Mouse (Mus musculus): ENCODE data around the gene Nol8. TPM values are rescaled to one million over a fixed set of nuclear protein-coding genes. Genes with fewer than 3 reads are reported as not detected.

Nol8 gene
- 10 to 100 TPM; 23.5 to 30.2 TPM for total RNA-seq (2021)
- long read RNA-seq, full-length matches to known transcripts: 3 of 4 reads
- long read RNA-seq, partial matches to known transcripts: 1 of 4 reads
- long read RNA-seq, other reads (novel, unspliced or antisense): 0 of 4 reads

- DNase-seq (ENCODE audit: low spot score in 2 of 2): peak; percentile 99 to 100
Observed at GRCm38 (mm10) chr13:49652481-49653179, at the start of gene Nol8, which contains the start of gene Cenpp. Nol8 (plus strand) TSS chr13:49653078. Cenpp (minus strand) TSS chr13:49652785.

- DNase-seq (ENCODE audit: low spot score in 2 of 2): no peak
Observed at GRCm38 (mm10) chr13:49603603-49604002, 49.3 kb upstream of the Nol8 start.

- DNase-seq (ENCODE audit: low spot score in 2 of 2): no peak
Observed at GRCm38 (mm10) chr13:49607714-49608113, 45.2 kb upstream of the Nol8 start, which contains the start of gene Ogn. Ogn (plus strand) TSS chr13:49608046.

DNA sequence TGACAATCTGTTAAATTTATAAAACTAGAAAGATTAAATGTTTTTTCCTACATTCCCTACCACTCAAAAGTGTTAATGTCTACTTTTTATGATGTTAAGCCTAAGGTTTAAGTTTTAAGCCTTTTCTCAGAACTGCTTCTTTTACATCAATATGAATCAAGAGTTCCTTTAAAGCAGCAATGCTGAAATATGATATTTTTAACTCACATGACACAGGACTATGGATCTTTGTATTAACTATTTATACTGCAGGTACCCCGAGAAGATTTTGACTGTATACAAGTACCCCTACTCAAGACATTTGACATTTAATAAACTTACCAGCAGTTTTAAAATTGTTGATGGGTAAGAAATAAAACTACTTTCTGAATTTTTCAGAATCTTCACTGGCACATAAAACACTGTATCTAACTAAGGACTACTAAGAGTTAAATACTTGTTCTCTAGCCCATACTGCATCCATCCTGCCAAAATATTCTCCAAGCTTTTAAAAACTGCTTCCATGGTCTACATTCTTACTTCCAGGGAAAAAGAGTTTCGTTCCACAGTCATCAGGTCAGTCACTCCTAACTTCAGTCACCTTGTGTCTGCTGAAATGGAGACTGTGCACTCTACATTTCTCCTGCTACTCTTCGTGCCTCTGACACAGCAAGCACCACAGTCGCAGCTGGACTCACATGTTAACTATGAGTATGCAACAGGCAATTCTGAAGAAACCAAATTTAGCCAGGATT is 44.1 kb upstream of the Nol8 start:
- no peak for DNase-seq (ENCODE audit: low spot score in 2 of 2)

GRCm38 (mm10) chr13:49617021-49617420 is 35.9 kb upstream of the Nol8 start:
- DNase-seq (ENCODE audit: low spot score in 2 of 2): no peak

DNA sequence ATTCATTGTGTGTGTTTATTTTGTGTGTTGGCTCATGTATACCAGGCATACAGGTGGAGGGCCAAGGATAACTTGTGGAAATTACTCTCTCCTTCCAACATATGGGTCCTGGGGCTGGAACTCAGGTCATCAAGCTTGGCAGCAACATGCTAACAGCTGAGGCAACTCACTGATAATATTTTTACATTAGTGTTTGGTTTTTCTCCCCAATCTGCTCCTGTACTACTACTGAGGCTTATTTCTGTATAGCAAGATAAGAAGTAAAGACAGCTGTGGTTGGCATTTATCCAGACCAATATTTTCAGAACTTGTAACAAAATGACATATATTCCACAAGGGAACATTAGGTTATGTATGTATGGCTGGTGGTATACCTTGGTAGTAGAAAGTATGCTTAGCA is 34.5 kb upstream of the Nol8 start:
- no peak for DNase-seq (ENCODE audit: low spot score in 2 of 2)

DNA sequence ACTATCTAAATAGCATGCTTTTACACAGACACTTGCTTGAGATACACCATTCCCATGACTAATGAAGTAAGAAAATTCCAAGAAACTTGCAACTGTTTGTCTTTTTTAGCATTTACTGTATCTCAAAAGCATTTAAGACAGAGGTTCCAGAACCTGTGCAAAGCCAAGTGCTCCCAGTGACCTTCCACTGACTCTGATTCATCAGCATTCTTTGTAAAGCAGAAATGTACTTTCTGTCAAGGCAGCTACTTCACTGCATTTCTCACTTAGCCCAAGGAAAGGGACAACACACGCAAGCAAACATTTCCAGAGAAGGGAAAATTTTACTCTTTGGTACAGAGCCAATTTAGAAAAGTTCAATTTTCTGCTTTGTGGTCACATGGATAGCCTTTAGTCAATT is 29.7 kb upstream of the Nol8 start:
- DNase-seq (ENCODE audit: low spot score in 2 of 2): no peak

GRCm38 (mm10) chr13:49628167-49628566 is 24.7 kb upstream of the Nol8 start:
- no peak for DNase-seq (ENCODE audit: low spot score in 2 of 2)

- no peak for DNase-seq (ENCODE audit: low spot score in 2 of 2)
Observed at GRCm38 (mm10) chr13:49629076-49629475, 23.8 kb upstream of the Nol8 start.

DNA sequence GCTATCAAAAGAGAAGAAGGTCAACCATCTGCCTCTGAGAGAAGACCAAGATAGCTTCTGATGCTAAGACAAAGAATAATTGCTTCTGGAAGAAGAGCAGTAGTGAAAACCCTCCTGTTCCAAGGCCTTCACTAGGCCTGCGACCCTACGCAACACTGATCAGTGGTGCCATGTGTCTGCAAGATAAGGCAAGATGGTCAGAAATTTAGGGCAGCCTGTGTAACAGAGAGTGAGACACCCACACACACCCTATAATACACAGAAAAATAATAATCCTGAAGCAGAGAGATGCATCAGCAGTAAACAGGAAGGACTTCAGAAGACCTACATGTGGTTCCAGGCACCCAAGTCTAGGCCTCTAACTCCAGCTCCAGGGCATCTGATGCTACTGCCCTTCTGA is 12.9 kb upstream of the Nol8 start:
- DNase-seq (ENCODE audit: low spot score in 2 of 2): no peak

DNA sequence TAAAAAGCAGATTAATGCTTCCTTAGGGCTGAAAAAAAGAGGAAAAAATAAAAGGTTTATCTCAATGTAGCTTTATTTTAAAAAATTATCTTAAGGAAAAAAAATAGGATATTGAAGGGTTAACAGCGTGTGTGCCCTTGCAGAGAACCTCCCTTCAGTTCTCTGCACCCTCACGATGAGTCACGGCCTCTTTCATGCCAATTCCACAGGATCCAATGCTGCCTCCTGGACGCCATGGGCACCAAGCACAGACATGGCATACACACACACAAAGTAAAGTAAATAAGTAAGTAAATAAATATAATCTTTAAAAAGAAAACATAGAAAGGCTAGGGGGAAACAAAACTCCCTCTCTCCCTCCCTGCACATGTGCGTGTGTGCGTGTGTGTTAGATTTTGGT is 10.2 kb upstream of the Nol8 start:
- DNase-seq (ENCODE audit: low spot score in 2 of 2): no peak

DNA sequence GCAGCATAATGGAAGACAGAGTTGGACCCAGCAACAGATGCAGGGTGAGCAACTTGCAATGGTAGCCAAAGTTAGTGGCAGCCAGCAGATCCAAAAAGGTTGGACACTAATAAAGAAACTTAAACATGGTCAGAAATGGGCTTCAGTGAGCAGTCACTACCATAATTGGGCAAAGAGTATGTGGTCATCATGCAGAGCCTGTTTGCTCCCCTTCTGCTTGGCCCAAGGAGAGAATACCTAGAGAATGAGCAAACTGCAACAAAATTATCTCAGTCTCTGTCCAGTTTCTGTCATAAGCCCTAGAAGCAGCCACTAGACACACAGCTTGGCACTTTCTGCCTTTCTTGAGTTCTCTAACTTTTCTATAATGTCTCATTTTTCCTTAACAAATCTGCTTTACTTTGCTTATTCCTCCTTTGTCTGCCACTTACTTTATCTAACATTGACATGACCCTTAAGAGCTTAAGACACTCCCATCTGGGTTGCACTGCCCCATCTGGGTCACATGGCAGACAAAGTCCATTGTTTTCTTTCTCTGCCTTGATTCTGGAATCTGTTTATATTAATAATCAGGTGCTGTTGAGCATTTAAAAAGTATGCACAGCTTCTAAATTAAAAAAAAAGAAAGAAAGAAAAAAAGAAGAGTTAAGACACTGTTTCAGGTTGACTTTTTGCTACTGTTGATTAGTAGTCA is 9.1 kb upstream of the Nol8 start:
- no peak for DNase-seq (ENCODE audit: low spot score in 2 of 2)

DNA sequence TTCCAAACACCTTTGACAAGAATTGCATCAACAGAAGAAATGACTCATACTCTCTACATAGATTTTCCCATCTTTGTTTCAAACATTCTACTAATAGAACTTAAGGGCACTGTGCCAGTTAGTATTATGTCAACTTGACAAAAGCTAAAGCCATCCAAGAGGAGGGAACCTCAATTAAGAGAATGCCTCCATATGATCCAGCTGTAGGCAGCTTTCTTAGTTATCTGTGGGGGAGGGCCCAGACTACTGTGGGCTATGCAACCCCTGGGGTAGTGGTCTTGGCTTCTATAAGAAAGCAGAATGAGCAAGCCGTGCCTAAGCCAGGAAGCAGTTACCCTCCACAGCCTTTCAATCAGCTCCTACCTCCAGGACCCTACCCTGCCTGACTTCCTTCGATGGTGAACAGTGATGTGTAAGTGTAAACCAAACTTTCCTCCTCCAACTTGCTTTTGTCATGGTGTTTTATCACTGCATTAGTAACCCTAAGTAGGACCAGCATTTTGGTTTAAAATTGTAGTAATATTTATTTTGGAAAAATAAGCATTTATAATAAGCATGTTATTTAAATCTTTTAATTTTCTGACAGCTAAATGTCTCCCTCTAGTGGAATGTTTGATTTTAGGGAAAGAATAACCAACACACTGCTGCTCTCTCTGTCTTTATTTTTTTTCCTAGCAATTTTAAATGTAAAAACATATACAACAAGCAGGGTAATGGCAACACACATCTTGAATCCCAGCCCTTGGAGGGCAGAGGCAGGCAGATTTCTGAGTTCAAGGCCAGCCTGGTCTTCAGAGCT is 7.9 kb upstream of the Nol8 start:
- DNase-seq (ENCODE audit: low spot score in 2 of 2): peak in 1 of 2 experiments; percentile 6

DNA sequence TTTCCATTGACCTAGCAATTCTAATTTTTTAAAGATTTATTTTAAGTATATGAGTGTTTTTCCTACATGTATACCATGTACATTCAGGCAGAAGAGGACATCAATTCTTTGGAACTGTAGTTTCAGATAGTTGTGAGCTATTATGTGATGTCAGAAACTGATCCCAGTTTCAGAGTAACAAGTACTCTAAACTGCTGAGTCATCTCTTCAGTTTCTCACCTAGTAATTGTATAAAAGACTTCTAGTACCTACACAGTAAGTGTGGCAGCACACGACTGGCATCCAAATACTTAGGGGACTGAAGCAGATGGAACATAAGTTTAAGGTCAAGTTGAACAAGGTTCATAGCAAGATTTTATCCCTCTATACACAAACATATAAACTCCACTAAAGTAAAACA is 6.9 kb upstream of the Nol8 start:
- DNase-seq (ENCODE audit: low spot score in 2 of 2): no peak

DNA sequence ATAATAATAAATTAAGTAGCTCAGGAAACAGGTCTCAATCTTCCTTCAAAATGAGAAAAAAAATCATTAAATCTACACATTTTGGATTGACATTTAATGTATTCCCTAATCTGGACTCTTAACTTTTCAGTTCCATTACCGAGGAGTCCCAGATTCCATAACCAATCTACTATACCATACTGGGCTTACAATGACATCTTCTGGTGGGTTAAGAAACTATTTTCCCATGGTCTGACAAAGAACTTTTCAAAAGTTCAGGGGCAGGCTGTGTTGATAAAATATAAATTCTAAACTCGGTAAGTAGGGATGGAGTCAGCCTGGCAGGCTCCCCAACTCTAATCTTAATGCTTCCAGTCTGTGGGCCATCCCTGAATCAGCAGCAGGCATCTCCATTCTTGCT is 1.7 kb upstream of the Nol8 start:
- no peak for DNase-seq (ENCODE audit: low spot score in 2 of 2)

DNA sequence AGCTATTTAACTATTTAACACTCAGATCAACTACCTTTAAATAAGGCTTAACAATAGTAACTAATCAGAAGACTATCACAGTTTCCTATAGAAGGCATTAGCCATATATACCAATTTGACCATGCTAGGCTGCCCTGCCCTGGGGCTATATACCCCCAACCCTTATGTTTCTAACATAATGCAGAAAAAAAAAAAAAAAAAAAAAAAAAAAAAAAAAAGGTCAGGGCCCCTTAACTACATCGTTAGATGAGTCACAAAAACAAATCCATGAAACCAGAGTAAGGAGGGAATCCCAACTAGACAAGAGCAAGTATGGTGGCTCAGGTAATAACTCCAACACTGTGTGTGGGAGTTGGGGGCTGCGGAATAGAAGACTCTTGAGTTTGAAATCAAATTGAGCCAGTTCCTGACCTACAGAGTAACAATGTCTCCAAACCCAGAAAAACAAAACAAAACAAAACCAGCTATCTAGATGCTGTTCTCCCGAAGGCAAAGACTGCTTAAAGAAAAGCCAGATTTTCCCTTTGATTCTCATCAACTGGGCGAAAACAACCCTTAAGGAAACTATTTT is 1.0 kb upstream of the Nol8 start:
- DNase-seq (ENCODE audit: low spot score in 2 of 2): no peak

GRCm38 (mm10) chr13:49653180-49653541 is 283 bp downstream of the Nol8 start:
- no peak for DNase-seq (ENCODE audit: low spot score in 2 of 2)

- DNase-seq (ENCODE audit: low spot score in 2 of 2): no peak
Observed at GRCm38 (mm10) chr13:49677793-49678192, 24.9 kb downstream of the Nol8 start.

DNA sequence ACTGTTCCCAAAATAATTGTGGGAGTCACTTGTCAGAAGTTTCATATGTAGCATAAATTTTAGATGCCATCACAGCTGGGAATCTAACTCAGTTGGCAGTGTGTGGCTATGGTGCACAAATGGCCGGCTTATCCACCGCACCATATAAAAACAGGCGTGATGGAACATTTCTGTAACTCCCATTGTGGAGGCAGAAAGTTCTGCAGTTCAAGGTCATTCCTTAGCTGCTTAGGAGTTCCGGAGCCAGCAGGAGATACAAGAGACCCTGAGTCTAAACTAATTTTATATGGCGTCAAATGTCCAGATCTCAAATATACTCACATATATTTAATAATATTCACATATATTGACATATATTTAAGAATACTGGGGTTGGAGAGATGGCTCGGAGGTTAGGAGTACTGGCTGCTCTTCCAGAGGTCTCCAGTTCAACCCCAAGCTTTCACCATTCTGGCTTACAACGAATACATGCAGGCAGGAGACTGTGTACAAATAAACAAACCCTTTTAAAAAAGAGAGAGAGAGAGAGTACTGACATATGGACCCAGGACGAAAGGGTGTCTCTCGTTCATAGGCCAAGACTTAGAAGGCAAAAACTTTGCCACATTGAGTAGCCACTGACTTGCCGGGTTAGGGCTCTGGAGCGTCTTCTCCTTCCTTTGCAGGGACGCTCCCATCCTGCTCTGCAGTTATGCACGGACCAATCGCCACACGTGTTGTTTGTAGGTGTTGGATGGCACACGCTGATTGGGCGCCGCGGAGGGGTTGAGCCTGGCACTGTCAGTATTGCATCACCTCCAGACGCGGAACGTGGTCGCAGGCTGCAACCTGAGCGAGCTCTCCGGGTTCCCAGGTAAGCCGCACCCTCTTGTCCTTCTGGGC is 28.7 kb downstream of the Nol8 start, which contains the start of gene Iars:
Iars (plus strand) TSS at position 750 of the 882 bp plus-strand sequence.
- peak; percentile 99 to 100 for DNase-seq (ENCODE audit: low spot score in 2 of 2)

Measured in layer of hippocampus, postnatal 10 days (tissue).